ENCODE assay signal across 9 mouse cellular contexts in genomic region chr6:84589742-84590686, GRCm38 (mm10). TPM values are rescaled to one million over a fixed set of nuclear protein-coding genes. Genes with fewer than 3 reads are reported as not detected.
DNase-seq lines count a peak whose midpoint lies in the region; ATAC-seq and TF ChIP-seq lines count a peak whose summit lies in the region.
"Had no signal": no experiment of that assay in that cellular context is flagged by ENCODE, and none has a peak within 500 bp of the region (broad histone marks: within the 10 kb centered on the region; RNA-seq: fewer than 3 reads in every experiment).

No protein-coding gene starts in this region.

- DNase-seq in heart, adult 9 months (ENCODE audit: low spot score in 2 of 2), result peak; percentile 73 to 85
- DNase-seq in kidney, adult 9 months, result peak; percentile 88
- DNase-seq in limb, embryonic 14.5 days (ENCODE audit: low spot score), result peak; percentile 85
- DNase-seq in splenic B cell, adult 2 months (ENCODE audit: low read depth, low spot score), result peak; percentile 38

- TF ChIP-seq CTCF in C2C12 (IDR thresholded peaks at IDR 0.05; ENCODE audit: control insufficient read depth, insufficient read depth, insufficient read length), result peak; percentile 56
- TF ChIP-seq CTCF in bone marrow macrophage, adult 2 months (IDR thresholded peaks at IDR 0.05; ENCODE audit: low read depth, low read length), result peak; percentile 51

- H3K4me3 ChIP-seq in C2C12 (ENCODE audit: insufficient read depth, poor library complexity, severe bottlenecking) (no peak overlapping the region), myocyte (peak overlapping the region; percentile 24)
- no peak overlapping the region for H3K4me3 ChIP-seq in bone marrow macrophage, adult 2 months (ENCODE audit: insufficient read depth, low read length)
- H3K4me3 ChIP-seq in embryonic facial prominence, embryonic 15.5 days (replicated peaks), result peak overlapping the region; percentile 60
- peak overlapping the region; percentile 58 for H3K4me3 ChIP-seq in limb, embryonic 14.5 days (replicated peaks; ENCODE audit: low read length)
- H3K4me3 ChIP-seq: erythroblast, embryonic 14.5 days had no signal

- whole genome bisulfite sequencing in embryonic facial prominence, embryonic 15.5 days, result 3% methylated on average over 39 of the region's 39 CpGs
- 2% methylated on average over 36 of the region's 39 CpGs for WGBS in limb, embryonic 14.5 days

- H3K9me3 ChIP-seq in embryonic facial prominence, embryonic 15.5 days (replicated peaks), result no peaks in the 10 kb centered on the region
- no peaks in the 10 kb centered on the region for H3K9me3 ChIP-seq in limb, embryonic 14.5 days (ENCODE audit: control insufficient read depth, low read length)

- peaks cover 2% of the 10 kb centered on the region; the same call in 1 of the 2 replicates for H3K4me1 ChIP-seq in bone marrow macrophage, adult 2 months (ENCODE audit: control insufficient read depth, insufficient read depth, low read length)
- peaks cover 54% of the 10 kb centered on the region for H3K4me1 ChIP-seq in embryonic facial prominence, embryonic 15.5 days
- H3K4me1 ChIP-seq in limb, embryonic 14.5 days (ENCODE audit: control insufficient read depth, insufficient read depth, low read length), result peaks cover 17% of the 10 kb centered on the region

- H3K27ac ChIP-seq in bone marrow macrophage, adult 2 months (ENCODE audit: insufficient read depth, low read depth, low read length), result no peak overlapping the region
- H3K27ac ChIP-seq in embryonic facial prominence, embryonic 15.5 days (replicated peaks), result no peak overlapping the region
- H3K27ac ChIP-seq in limb, embryonic 14.5 days (replicated peaks; ENCODE audit: low read depth, low read length), result no peak overlapping the region

- H3K36me3 ChIP-seq in C2C12 (ENCODE audit: control insufficient read depth, insufficient read depth), result no peaks in the 10 kb centered on the region
- H3K36me3 ChIP-seq in embryonic facial prominence, embryonic 15.5 days, result no peaks in the 10 kb centered on the region
- no peaks in the 10 kb centered on the region for H3K36me3 ChIP-seq in limb, embryonic 14.5 days (ENCODE audit: control insufficient read depth, insufficient read depth, low read length)
- no peaks in the 10 kb centered on the region for H3K36me3 ChIP-seq in myocyte (ENCODE audit: control insufficient read depth, insufficient read depth)
- H3K36me3 ChIP-seq in splenic B cell, adult 2 months (ENCODE audit: control insufficient read depth, insufficient read depth, low read length, poor library complexity, severe bottlenecking), result no peaks in the 10 kb centered on the region

- peak; percentile 31; the same call in 1 of the 2 replicates for ATAC-seq in embryonic facial prominence, embryonic 15.5 days (ENCODE audit: insufficient number of reproducible peaks, low FRiP score, low TSS enrichment, low read depth)
- ATAC-seq in limb, embryonic 14.5 days (ENCODE audit: low FRiP score, low read depth), result peak; percentile 58

- H3K27me3 ChIP-seq in C2C12 (ENCODE audit: control insufficient read depth, insufficient read depth, insufficient read length), result peaks cover 31% of the 10 kb centered on the region
- H3K27me3 ChIP-seq in embryonic facial prominence, embryonic 15.5 days, result peaks cover 36% of the 10 kb centered on the region
- H3K27me3 ChIP-seq in limb, embryonic 14.5 days (ENCODE audit: control insufficient read depth, insufficient read depth, low read length), result peaks cover 11% of the 10 kb centered on the region; the same call in 1 of the 2 replicates
- H3K27me3 ChIP-seq in myocyte (ENCODE audit: control insufficient read depth, insufficient read depth, insufficient read length), result peaks cover 57% of the 10 kb centered on the region
- no peaks in the 10 kb centered on the region; the same call in 1 of the 2 replicates for H3K27me3 ChIP-seq in splenic B cell, adult 2 months (ENCODE audit: control insufficient read depth, insufficient read depth, low read length, poor library complexity, severe bottlenecking)

- no peak for TF ChIP-seq POLR2A in bone marrow macrophage, adult 2 months (IDR thresholded peaks at IDR 0.05; ENCODE audit: borderline replicate concordance, low read depth, low read length)
- TF ChIP-seq POLR2A in limb, embryonic 14.5 days (IDR thresholded peaks at IDR 0.05; ENCODE audit: borderline replicate concordance, extremely low read depth, insufficient read depth, insufficient read length), result no peak
- TF ChIP-seq POLR2A in myocyte (IDR thresholded peaks at IDR 0.05; ENCODE audit: insufficient read length, low read depth), result no peak

- H3ac ChIP-seq in C2C12 (ENCODE audit: control insufficient read depth, insufficient read length, low read depth) (no peak overlapping the region), myocyte (ENCODE audit: control insufficient read depth, insufficient read length) (no peak overlapping the region)

- peak overlapping the region; percentile 92 for H3K4me2 ChIP-seq in embryonic facial prominence, embryonic 15.5 days (replicated peaks)
- peak overlapping the region; percentile 87 for H3K4me2 ChIP-seq in limb, embryonic 14.5 days (replicated peaks; ENCODE audit: low read depth, low read length, severe bottlenecking)
- peak overlapping the region; percentile 49 for H3K4me2 ChIP-seq in myocyte (ENCODE audit: low read depth)

- H3K79me2 ChIP-seq in C2C12 (ENCODE audit: control insufficient read depth, insufficient read depth) (no peaks in the 10 kb centered on the region), myocyte (ENCODE audit: control insufficient read depth, insufficient read depth) (no peaks in the 10 kb centered on the region)

- no peaks in the 10 kb centered on the region for H3K79me3 ChIP-seq in C2C12 (ENCODE audit: low read depth)

- H3K9ac ChIP-seq in embryonic facial prominence, embryonic 15.5 days, result no peak overlapping the region
- H3K9ac ChIP-seq in limb, embryonic 14.5 days (ENCODE audit: low read depth, low read length, severe bottlenecking), result no peak overlapping the region

TF ChIP-seq in C2C12, 6 proteins besides CTCF, POLR2A, EP300 and RAD21:
- no peak for TF ChIP-seq MAX (IDR thresholded peaks at IDR 0.05)
TF ChIP-seq in C2C12: peak in this region for 0.

TF ChIP-seq in myocyte, 11 proteins besides CTCF, POLR2A, EP300 and RAD21:
- TF ChIP-seq MAX (IDR thresholded peaks at IDR 0.05; ENCODE audit: low read depth) (no peak), MYOD1 (IDR thresholded peaks at IDR 0.05; ENCODE audit: control insufficient read depth in 1 of 3, insufficient read length in 2 of 3, low read depth in 2 of 3) (no peak), CEBPB (IDR thresholded peaks at IDR 0.05; ENCODE audit: insufficient read depth, poor library complexity, severe bottlenecking) (no peak), MYOG (IDR thresholded peaks at IDR 0.05; ENCODE audit: control insufficient read depth in 1 of 3, insufficient read depth in 1 of 3, insufficient read length in 2 of 3, low read depth in 2 of 3) (no peak), SRF (IDR thresholded peaks at IDR 0.05; ENCODE audit: control insufficient read depth, insufficient read length, low read depth) (no peak), TCF3 (IDR thresholded peaks at IDR 0.05; ENCODE audit: insufficient read length, low read depth) (no peak), TCF12 (IDR thresholded peaks at IDR 0.05; ENCODE audit: insufficient read depth, poor library complexity, severe bottlenecking) (no peak), E2F4 (IDR thresholded peaks at IDR 0.05; ENCODE audit: insufficient read depth) (no peak), POLR2AphosphoS2 (IDR thresholded peaks at IDR 0.05; ENCODE audit: insufficient read length, low read depth) (no peak), REST (IDR thresholded peaks at IDR 0.05; ENCODE audit: insufficient read depth, insufficient read length) (no peak), USF1 (IDR thresholded peaks at IDR 0.05; ENCODE audit: low read depth) (no peak)

RNA-seq across cellular contexts. Expression of gene Cyp26b1, which starts 3.7 kb away (rescaled TPM):
- polyA plus RNA-seq in C2C12 (2012; fragmentation: generic; extraction: Trizol), result 4.4 TPM
- 0.16 TPM in 1 of 2 replicates, not detected in the other for polyA plus RNA-seq in bone marrow macrophage, adult 2 months (2012; ENCODE audit: insufficient read depth, insufficient read length, missing spikeins)
- polyA plus RNA-seq in embryonic facial prominence, embryonic 15.5 days (2015; fragmentation: Nextera tagmentation; extraction: Ambion mirVana), result 17.8 and 20.6 TPM in 2 replicates
- 20.1 and 26.1 TPM in 2 replicates for polyA plus RNA-seq in limb, embryonic 14.5 days (2012; rRNA removed)
- polyA plus RNA-seq in limb, embryonic 14.5 days (2014; fragmentation: Nextera tagmentation; extraction: Ambion mirVana), result 10.0 and 13.0 TPM in 2 replicates
- 2.4 TPM for polyA plus RNA-seq in myocyte (2012; fragmentation: generic; extraction: Trizol)
- polyA plus RNA-seq: erythroblast, embryonic 14.5 days had no signal

Comparison
In these comparisons a context has a peak if more than half of its experiments do, and no peak if none do; other contexts are left out.
1. H3K4me3 ChIP-seq: peak in embryonic facial prominence, embryonic 15.5 days (single experiment), limb, embryonic 14.5 days (single experiment) and myocyte (single experiment); none in C2C12 (single experiment) and bone marrow macrophage, adult 2 months (single experiment).
2. DNase-seq: peak in every context shown above with its lines; median percentile 88 in kidney, adult 9 months; 85 in limb, embryonic 14.5 days; 79 in heart, adult 9 months; 38 in splenic B cell, adult 2 months.
3. Peak in every context shown above with its lines, with median percentiles within 50 percentile points of each other: H3K4me2 ChIP-seq.